Mouse (Mus musculus) heart, adult 2 months (tissue): ENCODE measurements around the gene Crebzf.

Experiments used
- CTCF ChIP-seq: fragments of 200-600 bp; IDR thresholded peaks from 2 replicates; pipeline ENCODE4 v1.8.1; 2022; ENCODE audit warnings: antibody characterized with exemption, mild to moderate bottlenecking, moderate library complexity
- EP300 ChIP-seq: fragments of 200-500 bp; IDR thresholded peaks from 2 replicates; pipeline ENCODE4 v1.6.1; 2011; ENCODE audit warnings: low read depth, low read length, control low read depth; ENCODE audit not compliant: insufficient read depth
- POLR2A ChIP-seq: fragments of 200-500 bp; IDR thresholded peaks from 2 replicates; pipeline ENCODE4 v1.6.1; 2011; ENCODE audit warnings: mild to moderate bottlenecking, low read depth, low read length, control low read depth; ENCODE audit not compliant: insufficient read depth

DNA sequence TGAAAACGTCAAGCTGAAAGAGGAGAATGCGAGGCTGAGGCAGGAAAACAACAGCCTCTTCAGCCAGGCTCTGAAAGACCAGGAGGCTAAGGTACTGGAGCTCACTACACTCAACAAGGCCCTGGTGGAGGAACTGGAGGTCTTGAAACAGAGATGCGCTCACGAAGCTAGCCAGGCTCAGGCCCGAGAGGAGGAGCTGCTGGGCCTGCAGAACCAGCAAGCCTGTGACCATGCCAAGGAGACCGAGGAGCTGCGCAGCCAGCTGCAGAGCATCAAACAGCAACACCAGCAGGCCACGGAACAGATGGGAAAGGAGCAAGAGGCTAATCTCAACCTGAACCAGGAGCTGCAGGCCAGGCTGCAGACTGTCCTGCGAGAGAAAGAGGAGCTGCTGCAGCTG, 15.5 kb upstream of the Crebzf start:
- no peak for TF ChIP-seq POLR2A
- no peak for TF ChIP-seq CTCF
- no peak for TF ChIP-seq EP300
